Mouse (Mus musculus) skeletal muscle tissue, postnatal 0 days (tissue): ENCODE results near the gene Rhot1. TPM values are rescaled to one million over a fixed set of nuclear protein-coding genes. Genes with fewer than 3 reads are reported as not detected.

Experiments
- polyA plus RNA-seq: library from polyadenylated mRNA; unstranded; fragments of >200 nt; fragmentation: Nextera tagmentation; extraction: Ambion mirVana; gene quantifications from 2 replicates; pipeline ENCODE4 v1.2.1, GENCODE M21; 2015

The Rhot1 gene
- polyA plus RNA-seq = 39.6 and 41.7 TPM in 2 replicates

GRCm38 (mm10) chr11:80208860-80209800 is at the start of gene Rhot1:
Rhot1 (plus strand) TSS chr11:80209019.

GRCm38 (mm10) chr11:80183705-80184255 is 25.0 kb upstream of the Rhot1 start, which contains the start of gene Rnf135:
Rnf135 (plus strand) TSS chr11:80183851.

GRCm38 (mm10) chr11:80300551-80301315 is 91.9 kb downstream of the Rhot1 start, which contains the start of gene Rhbdl3:
Rhbdl3 (plus strand) TSS chr11:80300912.

Other genes with a start within 250 kb of the Rhot1 start
- gene Utp6, start 246.6 kb upstream of the Rhot1 start, polyA plus RNA-seq = 28.7 and 29.2 TPM in 2 replicates
- 7.2 and 8.1 TPM in 2 replicates for gene Suz12, start 215.9 kb upstream of the Rhot1 start, polyA plus RNA-seq
- gene Crlf3, start 128.0 kb upstream of the Rhot1 start, polyA plus RNA-seq = 22.3 and 22.8 TPM in 2 replicates
- gene Atad5, start 119.6 kb upstream of the Rhot1 start, polyA plus RNA-seq = 1.7 and 2.1 TPM in 2 replicates
- gene Tefm, start 66.8 kb upstream of the Rhot1 start, polyA plus RNA-seq = 41.1 and 45.3 TPM in 2 replicates
- gene Adap2, start 54.9 kb upstream of the Rhot1 start, polyA plus RNA-seq = 3.2 and 3.3 TPM in 2 replicates
- gene Rnf135, start 25.2 kb upstream of the Rhot1 start, polyA plus RNA-seq = 5.8 and 6.5 TPM in 2 replicates
- 2.6 and 2.7 TPM in 2 replicates for gene Rhbdl3, start 91.9 kb downstream of the Rhot1 start, polyA plus RNA-seq
- 22.9 and 24.2 TPM in 2 replicates for gene 5730455P16Rik, start 169.0 kb downstream of the Rhot1 start, polyA plus RNA-seq
- 98.9 and 101 TPM in 2 replicates for gene Zfp207, start 174.3 kb downstream of the Rhot1 start, polyA plus RNA-seq
- gene Psmd11, start 219.6 kb downstream of the Rhot1 start, polyA plus RNA-seq = 229 and 236 TPM in 2 replicates